Comparison of ENCODE assay signal across 10 mouse cellular contexts in the genomic region with DNA sequence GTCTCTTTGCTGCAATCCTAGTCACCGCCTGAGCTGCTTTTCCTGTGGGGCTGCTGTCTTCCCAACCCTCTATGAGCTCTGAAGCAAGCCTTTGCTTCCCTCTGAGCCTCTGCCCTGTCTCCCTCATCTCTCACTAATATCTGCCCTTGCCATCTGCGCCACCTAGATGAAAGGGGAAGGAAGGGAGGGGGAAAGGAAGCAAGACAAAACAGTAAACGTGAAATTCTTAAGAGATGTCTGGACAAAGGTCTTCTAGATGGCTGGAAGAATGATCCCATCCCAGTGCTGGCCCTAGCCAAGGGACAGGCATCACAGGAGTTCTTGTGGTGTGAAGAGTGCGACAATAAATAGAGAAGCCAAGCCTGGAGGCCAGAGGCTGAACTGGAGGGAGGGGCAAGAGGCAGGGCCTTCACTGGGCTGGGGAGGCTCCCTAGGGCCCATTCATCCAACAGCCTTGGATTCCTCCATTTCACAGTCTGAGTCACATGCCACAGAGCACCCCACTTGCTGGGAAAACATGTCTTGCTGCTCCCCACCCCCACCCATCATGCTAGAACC. TPM values are rescaled to one million over a fixed set of nuclear protein-coding genes. Genes with fewer than 3 reads are reported as not detected.
DNase-seq lines count a peak whose midpoint lies in the region; ATAC-seq and TF ChIP-seq lines count a peak whose summit lies in the region.
"Had no signal": no experiment of that assay in that cellular context is flagged by ENCODE, and none has a peak within 500 bp of the region (broad histone marks: within the 10 kb centered on the region; RNA-seq: fewer than 3 reads in every experiment).

No protein-coding gene starts in this region.

- peaks cover 21% of the 10 kb centered on the region for H3K4me1 ChIP-seq in heart, embryonic 12.5 days (replicated peaks)
- 0 out of 2 replicates have a peak, but pooled peaks cover 3% of the 10 kb centered on the region for H3K4me1 ChIP-seq in kidney, postnatal 0 days (replicated peaks; ENCODE audit: insufficient read depth, low read length)
- H3K4me1 ChIP-seq in stomach, postnatal 0 days (replicated peaks; ENCODE audit: control insufficient read depth, insufficient read depth), result 0 out of 2 replicates have a peak, but pooled peaks cover 2% of the 10 kb centered on the region

- 0 out of 2 replicates have a peak, but pooled peaks have one; percentile 29 for ATAC-seq in heart, embryonic 12.5 days (ENCODE audit: insufficient number of reproducible peaks, low FRiP score)
- no peak for ATAC-seq in kidney, postnatal 0 days (replicated peaks; ENCODE audit: low FRiP score, low read depth)
- no peak for ATAC-seq in stomach, postnatal 0 days (ENCODE audit: low FRiP score, low TSS enrichment)

- DNase-seq in urinary bladder, postnatal 14 days (ENCODE audit: low spot score), result peak; percentile 31
- no peak for DNase-seq in urinary bladder, adult 18-20 months (ENCODE audit: low spot score in 2 of 2)
- no peak for DNase-seq in kidney, postnatal 0 days (ENCODE audit: low spot score)
- no peak for DNase-seq in stomach, postnatal 0 days (ENCODE audit: low spot score)
- no peak for DNase-seq in cerebellum, postnatal 10 days
- no peak for DNase-seq in thymus, adult 18-20 months
- no peak for DNase-seq in embryo, embryonic 10.5 days (ENCODE audit: low spot score)

- H3K4me3 ChIP-seq in heart, embryonic 12.5 days, result no peak overlapping the region
- no peak overlapping the region for H3K4me3 ChIP-seq in kidney, postnatal 0 days (replicated peaks; ENCODE audit: low read depth, low read length)
- H3K4me3 ChIP-seq in stomach, postnatal 0 days (ENCODE audit: low read depth, low read length), result no peak overlapping the region
- H3K4me3 ChIP-seq: neural tube, embryonic 12.5 days had no signal

- WGBS in heart, embryonic 12.5 days, result 34% methylated on average over 4 of the region's 4 CpGs
- 36% methylated on average over 4 of the region's 4 CpGs for WGBS in kidney, postnatal 0 days
- 46% methylated on average over 4 of the region's 4 CpGs for WGBS in stomach, postnatal 0 days

- H3K36me3 ChIP-seq in heart, embryonic 12.5 days, result no peaks in the 10 kb centered on the region
- no peaks in the 10 kb centered on the region for H3K36me3 ChIP-seq in kidney, postnatal 0 days (ENCODE audit: insufficient read depth, low read length)
- H3K36me3 ChIP-seq in stomach, postnatal 0 days (ENCODE audit: control insufficient read depth, insufficient read depth, low read length), result no peaks in the 10 kb centered on the region
- H3K36me3 ChIP-seq: neural tube, embryonic 12.5 days had no signal

- H3K9ac ChIP-seq in heart, embryonic 12.5 days, result no peak overlapping the region
- H3K9ac ChIP-seq in kidney, postnatal 0 days (ENCODE audit: low read depth, low read length), result no peak overlapping the region
- H3K9ac ChIP-seq in stomach, postnatal 0 days (ENCODE audit: low read length), result no peak overlapping the region
- H3K9ac ChIP-seq: neural tube, embryonic 12.5 days had no signal

- no peak for TF ChIP-seq EP300 in stomach, postnatal 0 days (optimal IDR thresholded peaks at IDR 0.05)

- H3K4me2 ChIP-seq in heart, embryonic 12.5 days, result no peak overlapping the region
- no peak overlapping the region for H3K4me2 ChIP-seq in kidney, postnatal 0 days (ENCODE audit: low read length)
- no peak overlapping the region for H3K4me2 ChIP-seq in stomach, postnatal 0 days (replicated peaks; ENCODE audit: low read depth)

- TF ChIP-seq CTCF in kidney, postnatal 0 days (IDR thresholded peaks at IDR 0.05; ENCODE audit: low read depth), result no peak
- TF ChIP-seq CTCF in stomach, postnatal 0 days (IDR thresholded peaks at IDR 0.05; ENCODE audit: low read depth), result no peak

- H3K27ac ChIP-seq in heart, embryonic 12.5 days (ENCODE audit: poor library complexity, severe bottlenecking), result no peak overlapping the region
- H3K27ac ChIP-seq in kidney, postnatal 0 days, result peak overlapping the region; percentile 83
- peak overlapping the region; percentile 45 for H3K27ac ChIP-seq in stomach, postnatal 0 days (replicated peaks)
- H3K27ac ChIP-seq: neural tube, embryonic 12.5 days had no signal

- peaks cover 40% of the 10 kb centered on the region for H3K27me3 ChIP-seq in heart, embryonic 12.5 days (replicated peaks)
- H3K27me3 ChIP-seq in kidney, postnatal 0 days (ENCODE audit: insufficient read depth, low read length), result no peaks in the 10 kb centered on the region
- H3K27me3 ChIP-seq in stomach, postnatal 0 days (ENCODE audit: control insufficient read depth, insufficient read depth, low read length), result no peaks in the 10 kb centered on the region
- H3K27me3 ChIP-seq: neural tube, embryonic 12.5 days had no signal

- no peaks in the 10 kb centered on the region for H3K9me3 ChIP-seq in heart, embryonic 12.5 days (replicated peaks)
- H3K9me3 ChIP-seq in kidney, postnatal 0 days (replicated peaks; ENCODE audit: low read length), result no peaks in the 10 kb centered on the region
- H3K9me3 ChIP-seq in stomach, postnatal 0 days (ENCODE audit: control insufficient read depth, low read length), result no peaks in the 10 kb centered on the region
- H3K9me3 ChIP-seq: neural tube, embryonic 12.5 days had no signal

RNA-seq across cellular contexts. Expression of gene Slco2b1, which starts 4.0 kb away (rescaled TPM):
- polyA plus RNA-seq in heart, embryonic 12.5 days (2016; fragmentation: Nextera tagmentation; extraction: Ambion mirVana), result 0.65 and 0.77 TPM in 2 replicates
- polyA plus RNA-seq in kidney, postnatal 0 days (2015; fragmentation: Nextera tagmentation; extraction: Ambion mirVana), result 4.0 and 4.3 TPM in 2 replicates
- 2.1 and 2.2 TPM in 2 replicates for polyA plus RNA-seq in stomach, postnatal 0 days (2015; fragmentation: Nextera tagmentation; extraction: Ambion mirVana)

RNA-seq across cellular contexts. Expression of gene Olfr520, which starts 23.0 kb away (rescaled TPM):
- polyA plus RNA-seq in heart, embryonic 12.5 days (2016; fragmentation: Nextera tagmentation; extraction: Ambion mirVana), result not detected in 2 replicates
- polyA plus RNA-seq in kidney, postnatal 0 days (2015; fragmentation: Nextera tagmentation; extraction: Ambion mirVana), result not detected in 2 replicates
- 0.11 TPM in 1 of 2 replicates, not detected in the other for polyA plus RNA-seq in stomach, postnatal 0 days (2015; fragmentation: Nextera tagmentation; extraction: Ambion mirVana)
- polyA plus RNA-seq: heart, embryonic 14.5 days; neural tube, embryonic 12.5 days had no signal

RNA-seq across cellular contexts. Expression of gene Olfr521, which starts 56.2 kb away (rescaled TPM):
- polyA plus RNA-seq in heart, embryonic 12.5 days (2016; fragmentation: Nextera tagmentation; extraction: Ambion mirVana), result not detected in 2 replicates
- polyA plus RNA-seq in kidney, postnatal 0 days (2015; fragmentation: Nextera tagmentation; extraction: Ambion mirVana), result not detected in 2 replicates
- not detected in 2 replicates for polyA plus RNA-seq in stomach, postnatal 0 days (2015; fragmentation: Nextera tagmentation; extraction: Ambion mirVana)
- polyA plus RNA-seq: heart, embryonic 14.5 days; neural tube, embryonic 12.5 days had no signal
